Mouse (Mus musculus) heart, adult 2 months (tissue): ENCODE data around the gene AY074887.

Source experiments
- CTCF ChIP-seq: fragments of 200-600 bp; IDR thresholded peaks from 2 replicates; pipeline ENCODE4 v1.8.1; 2022; ENCODE audit warnings: antibody characterized with exemption, mild to moderate bottlenecking, moderate library complexity
- EP300 ChIP-seq: fragments of 200-500 bp; IDR thresholded peaks from 2 replicates; pipeline ENCODE4 v1.6.1; 2011; ENCODE audit warnings: low read depth, low read length, control low read depth; ENCODE audit not compliant: insufficient read depth

DNA sequence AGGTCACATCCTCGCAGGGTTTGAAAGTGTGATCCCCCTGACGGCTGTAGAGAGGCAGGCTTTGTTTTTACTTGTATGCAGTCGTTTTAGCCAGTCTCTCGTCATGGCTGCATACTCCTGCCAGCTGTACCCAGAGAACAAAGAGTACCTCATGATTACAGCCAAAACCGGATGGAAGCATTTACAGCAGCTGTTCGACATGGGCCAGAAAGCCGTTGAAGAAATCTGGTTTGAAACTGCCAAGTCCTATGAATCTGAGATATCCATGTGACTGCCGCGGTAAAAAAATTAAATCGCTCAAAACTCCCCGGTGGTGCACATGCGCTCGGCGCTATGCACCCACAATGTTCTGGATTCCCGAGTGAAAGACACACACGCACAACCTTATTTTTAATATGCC lies 4.5 kb downstream of the AY074887 start:
- TF ChIP-seq EP300 (no peak), CTCF (no peak)
